In the genomic region with DNA sequence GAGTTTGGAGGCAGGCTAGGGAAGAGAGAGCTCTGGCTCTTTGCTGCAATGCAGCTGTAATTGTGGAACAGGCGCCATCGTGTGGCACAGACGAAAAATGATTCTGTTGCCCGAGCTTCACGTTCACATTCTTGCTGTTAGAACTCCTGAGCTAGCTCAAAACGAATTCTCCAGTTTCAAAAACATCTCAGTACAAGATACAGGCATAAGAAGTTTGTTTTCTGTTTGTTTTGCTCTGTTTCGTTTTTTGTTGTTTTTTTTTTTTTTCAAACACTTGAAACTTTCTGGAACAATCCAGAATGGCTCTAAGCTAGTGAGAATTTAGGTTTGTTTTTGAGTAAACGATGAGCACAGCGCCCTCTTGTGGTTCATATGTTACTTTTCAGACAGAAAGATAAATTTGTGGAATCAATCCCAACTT, we compare ENCODE assay signal across 8 mouse cellular contexts.
DNase-seq lines count a peak whose midpoint lies in the region; ATAC-seq and TF ChIP-seq lines count a peak whose summit lies in the region.

No protein-coding gene starts in this region.

- under 1% methylated on average over 9 of the region's 9 CpGs for WGBS in forebrain, embryonic 13.5 days
- under 1% methylated on average over 9 of the region's 9 CpGs for WGBS in heart, postnatal 0 days
- 1% methylated on average over 9 of the region's 9 CpGs for WGBS in liver, embryonic 15.5 days (ENCODE audit: insufficient replicate concordance)
- under 1% methylated on average over 9 of the region's 9 CpGs for WGBS in neural tube, embryonic 14.5 days

- peak; percentile 14 to 50 for DNase-seq in CD8-positive naive resting alpha-beta T cell, adult 2 months (ENCODE audit: low read depth in 2 of 2, low spot score in 2 of 2)
- peak; percentile 93 for DNase-seq in brain, embryonic 14.5 days (ENCODE audit: low read depth)
- DNase-seq in heart, postnatal 0 days (ENCODE audit: low spot score) = peak; percentile 87
- DNase-seq in kidney, postnatal 36 days = peak; percentile 84 to 87
- peak; percentile 18 to 25 for DNase-seq in thymus, adult 18-20 months

- TF ChIP-seq POLR2A in brain, embryonic 14.5 days (IDR thresholded peaks at IDR 0.05; ENCODE audit: borderline replicate concordance, extremely low read depth, insufficient read depth, insufficient read length, poor library complexity, severe bottlenecking) = no peak

- no peak overlapping the region for H3K4me3 ChIP-seq in forebrain, embryonic 13.5 days
- peak overlapping the region; percentile 32; the same call in 1 of the 2 replicates for H3K4me3 ChIP-seq in heart, postnatal 0 days (ENCODE audit: low read depth, low read length)
- H3K4me3 ChIP-seq in liver, embryonic 15.5 days (replicated peaks) = no peak overlapping the region
- no peak overlapping the region for H3K4me3 ChIP-seq in neural tube, embryonic 14.5 days (ENCODE audit: low read depth, low read length)

- no peak overlapping the region for H3K4me2 ChIP-seq in forebrain, embryonic 13.5 days
- H3K4me2 ChIP-seq in heart, postnatal 0 days (ENCODE audit: low read depth, low read length) = peak overlapping the region; percentile 41
- peak overlapping the region; percentile 27; the same call in 1 of the 2 replicates for H3K4me2 ChIP-seq in liver, embryonic 15.5 days
- H3K4me2 ChIP-seq in neural tube, embryonic 14.5 days (ENCODE audit: low read depth, low read length) = no peak overlapping the region

- no peaks in the 10 kb centered on the region for H3K9me3 ChIP-seq in forebrain, embryonic 13.5 days (replicated peaks)
- H3K9me3 ChIP-seq in heart, postnatal 0 days (replicated peaks; ENCODE audit: control insufficient read depth, low read length) = no peaks in the 10 kb centered on the region
- H3K9me3 ChIP-seq in liver, embryonic 15.5 days (replicated peaks) = no peaks in the 10 kb centered on the region
- H3K9me3 ChIP-seq in neural tube, embryonic 14.5 days (ENCODE audit: control insufficient read depth, low read length) = no peaks in the 10 kb centered on the region

- no peak overlapping the region for H3K9ac ChIP-seq in forebrain, embryonic 13.5 days
- H3K9ac ChIP-seq in heart, postnatal 0 days (replicated peaks; ENCODE audit: low read depth, low read length) = no peak overlapping the region
- H3K9ac ChIP-seq in liver, embryonic 15.5 days = no peak overlapping the region
- no peak overlapping the region for H3K9ac ChIP-seq in neural tube, embryonic 14.5 days (replicated peaks; ENCODE audit: low read depth, low read length)

- peak; percentile 71; the same call in 1 of the 2 replicates for ATAC-seq in forebrain, embryonic 13.5 days
- peak; percentile 44; the same call in 1 of the 2 replicates for ATAC-seq in heart, postnatal 0 days (ENCODE audit: insufficient read depth, low read depth)
- no peak for ATAC-seq in liver, embryonic 15.5 days (ENCODE audit: insufficient read depth)
- ATAC-seq in neural tube, embryonic 14.5 days (ENCODE audit: low read depth) = peak; percentile 84

- H3K36me3 ChIP-seq in forebrain, embryonic 13.5 days (ENCODE audit: poor library complexity, severe bottlenecking) = no peaks in the 10 kb centered on the region
- H3K36me3 ChIP-seq in heart, postnatal 0 days (replicated peaks; ENCODE audit: control insufficient read depth, insufficient read depth, low read length) = no peaks in the 10 kb centered on the region
- H3K36me3 ChIP-seq in liver, embryonic 15.5 days (replicated peaks) = no peaks in the 10 kb centered on the region
- H3K36me3 ChIP-seq in neural tube, embryonic 14.5 days (ENCODE audit: control insufficient read depth, insufficient read depth, low read length) = no peaks in the 10 kb centered on the region

- H3K27ac ChIP-seq in forebrain, embryonic 13.5 days = no peak overlapping the region
- no peak overlapping the region for H3K27ac ChIP-seq in heart, postnatal 0 days (ENCODE audit: low read depth)
- H3K27ac ChIP-seq in liver, embryonic 15.5 days (replicated peaks) = no peak overlapping the region
- H3K27ac ChIP-seq in neural tube, embryonic 14.5 days (ENCODE audit: low read depth, low read length) = no peak overlapping the region

- H3K4me1 ChIP-seq in forebrain, embryonic 13.5 days = 0 out of 2 replicates have a peak, but pooled peaks cover 3% of the 10 kb centered on the region
- H3K4me1 ChIP-seq in heart, postnatal 0 days (ENCODE audit: control insufficient read depth, insufficient read depth) = peaks cover 2% of the 10 kb centered on the region; the same call in 1 of the 2 replicates
- H3K4me1 ChIP-seq in liver, embryonic 15.5 days (replicated peaks) = no peaks in the 10 kb centered on the region
- H3K4me1 ChIP-seq in neural tube, embryonic 14.5 days (ENCODE audit: control insufficient read depth, insufficient read depth, low read length) = no peaks in the 10 kb centered on the region

- no peaks in the 10 kb centered on the region for H3K27me3 ChIP-seq in forebrain, embryonic 13.5 days
- no peaks in the 10 kb centered on the region for H3K27me3 ChIP-seq in heart, postnatal 0 days (ENCODE audit: control insufficient read depth, insufficient read depth, low read length)
- no peaks in the 10 kb centered on the region for H3K27me3 ChIP-seq in liver, embryonic 15.5 days
- no peaks in the 10 kb centered on the region for H3K27me3 ChIP-seq in neural tube, embryonic 14.5 days (ENCODE audit: control insufficient read depth, insufficient read depth, low read length)

- TF ChIP-seq CTCF in brain, embryonic 14.5 days (IDR thresholded peaks at IDR 0.05; ENCODE audit: borderline replicate concordance, extremely low read depth, insufficient read depth, insufficient read length) = peak; percentile 80
- TF ChIP-seq CTCF in heart, postnatal 0 days (IDR thresholded peaks at IDR 0.05; ENCODE audit: low read depth) = peak; percentile 71

- no peak for TF ChIP-seq EP300 in heart, postnatal 0 days (IDR thresholded peaks at IDR 0.05; ENCODE audit: low read depth)

Comparison
In these comparisons a context has a peak if more than half of its experiments do, and no peak if none do; other contexts are left out.
1. DNase-seq: peak in every context shown above with its lines; median percentile 93 in brain, embryonic 14.5 days; 87 in heart, postnatal 0 days; 86 in kidney, postnatal 36 days; 32 in CD8-positive naive resting alpha-beta T cell, adult 2 months; 22 in thymus, adult 18-20 months.
2. H3K4me2 ChIP-seq: peak in heart, postnatal 0 days (single experiment) and liver, embryonic 15.5 days (single experiment); none in forebrain, embryonic 13.5 days (single experiment) and neural tube, embryonic 14.5 days (single experiment).